Mouse (Mus musculus) skeletal muscle tissue, postnatal 0 days (tissue): ENCODE data around the gene Cdc42bpa. TPM values are rescaled to one million over a fixed set of nuclear protein-coding genes. Genes with fewer than 3 reads are reported as not detected.

Source experiments
- polyA plus RNA-seq: library from polyadenylated mRNA; unstranded; fragments of >200 nt; fragmentation: Nextera tagmentation; extraction: Ambion mirVana; gene quantifications from 2 replicates; pipeline ENCODE4 v1.2.1, GENCODE M21; 2015

Cdc42bpa gene
- 7.8 and 8.4 TPM in 2 replicates for polyA plus RNA-seq

DNA sequence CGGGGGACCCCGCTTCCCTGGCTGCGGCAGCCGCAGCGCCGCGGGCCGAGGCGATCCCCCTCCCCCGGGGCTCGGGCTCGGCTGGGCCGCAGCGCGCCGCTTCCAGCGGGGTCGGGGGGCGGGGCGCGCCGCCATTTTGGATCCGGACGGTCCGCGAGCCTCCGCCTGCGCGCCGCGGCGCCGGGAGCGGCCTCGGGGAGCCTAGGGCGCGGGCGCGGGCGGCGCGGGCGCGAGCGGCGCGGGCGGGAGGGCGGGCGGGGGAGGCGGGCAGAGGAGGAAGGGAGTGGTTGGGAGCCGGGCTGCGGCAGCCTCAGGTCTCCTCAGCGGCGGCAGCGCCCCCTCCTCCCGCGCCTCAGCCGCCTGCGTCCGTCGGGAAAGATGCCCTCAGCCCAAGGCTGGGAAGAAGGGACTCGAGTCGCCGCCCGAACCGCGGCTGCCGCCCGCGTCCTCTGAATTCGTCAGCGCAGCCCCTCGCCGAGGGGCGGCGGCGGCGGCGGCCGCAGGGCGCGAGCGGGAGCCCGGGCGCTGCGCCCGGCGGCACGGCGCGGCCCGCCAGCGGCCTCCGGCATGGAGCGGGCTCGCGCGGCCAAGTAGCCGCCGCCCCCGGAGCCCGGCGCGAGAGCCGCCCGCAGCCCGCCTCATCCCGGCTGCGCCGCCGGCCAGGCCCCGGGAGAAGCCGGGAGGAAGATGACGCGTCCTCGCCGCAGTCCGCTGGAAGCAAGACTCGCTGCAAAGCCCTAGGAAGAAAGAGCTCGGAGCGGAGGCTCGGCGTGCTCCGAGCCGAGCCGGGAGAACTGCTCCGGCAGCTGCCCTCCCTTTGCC is at the start of gene Cdc42bpa:
Gene Cdc42bpa (plus strand): TSS at position 752 of the 822 bp plus-strand sequence.

DNA sequence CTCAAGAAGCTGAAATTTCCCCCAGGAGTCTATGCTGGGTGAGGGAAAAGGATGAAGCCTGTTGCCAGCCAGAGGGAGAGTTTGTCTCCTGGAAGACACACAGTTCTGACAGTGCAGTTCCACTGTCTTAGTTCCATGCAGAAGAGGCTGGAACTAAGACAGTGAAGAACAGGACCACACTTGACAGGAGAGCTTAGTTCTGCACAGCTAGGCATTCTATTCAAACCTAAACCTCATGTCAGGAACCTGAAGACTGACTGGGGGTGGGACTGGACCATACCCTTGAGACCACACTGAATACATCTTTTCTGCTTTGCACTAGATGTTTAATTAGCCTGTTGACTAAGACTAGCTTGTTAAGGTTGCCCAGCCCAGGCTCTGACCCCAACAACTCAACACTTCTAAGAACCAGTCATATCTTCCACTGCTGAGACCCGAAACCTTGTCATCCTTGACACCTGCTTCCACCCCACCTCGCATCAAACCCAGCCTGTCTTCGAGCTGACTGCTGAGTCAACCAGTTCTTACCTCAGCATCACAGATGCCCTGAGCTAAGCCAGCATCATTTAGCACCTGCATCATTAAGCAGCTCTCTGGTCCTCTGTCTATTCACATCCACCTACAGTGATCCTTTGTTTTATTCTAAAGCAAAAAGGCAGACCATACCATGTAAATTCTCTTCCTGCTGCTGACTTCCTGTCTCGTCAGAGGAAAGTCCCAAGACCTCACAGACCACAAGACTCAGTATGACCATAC is 238.9 kb downstream of the Cdc42bpa start, which contains the start of gene Coq8a:
Gene Coq8a (minus strand): TSS at position 644 of the 756 bp plus-strand sequence.

Other genes with a start within 250 kb of the Cdc42bpa start
- gene Kif28, start 215.2 kb upstream of the Cdc42bpa start, polyA plus RNA-seq = 0.54 and 0.72 TPM in 2 replicates
- not detected in 2 replicates for gene Gm10518, start 157.1 kb upstream of the Cdc42bpa start, polyA plus RNA-seq
- gene Ahctf1, start 156.8 kb upstream of the Cdc42bpa start, polyA plus RNA-seq = 8.0 and 8.9 TPM in 2 replicates
- 243 and 333 TPM in 2 replicates for gene Coq8a, start 239.1 kb downstream of the Cdc42bpa start, polyA plus RNA-seq